Mouse (Mus musculus): ENCODE data around the gene Tmem95. TPM values are rescaled to one million over a fixed set of nuclear protein-coding genes. Genes with fewer than 3 reads are reported as not detected.

Tmem95 gene
- polyA plus RNA-seq, 1 experiment: not detected

GRCm38 (mm10) chr11:69879711-69880110, 1.9 kb upstream of the Tmem95 start:
- H3K4me1 ChIP-seq (ENCODE audit: control insufficient read depth, insufficient read depth, low read length): peaks cover 1% of the 10 kb centered on the region
- H3K27me3 ChIP-seq (ENCODE audit: control insufficient read depth, insufficient read depth, low read length, poor library complexity, severe bottlenecking): no peaks in the 10 kb centered on the region
- H3K27ac ChIP-seq (ENCODE audit: insufficient read depth, low read length): no peak overlapping the region
- no peaks in the 10 kb centered on the region for H3K9me3 ChIP-seq (replicated peaks; ENCODE audit: control insufficient read depth, insufficient read depth, low read length, poor library complexity, severe bottlenecking)
- TF ChIP-seq CTCF (IDR thresholded peaks at IDR 0.05; ENCODE audit: low read depth, low read length) (no peak), POLR2A (IDR thresholded peaks at IDR 0.05; ENCODE audit: insufficient read depth, low read length) (no peak), EP300 (IDR thresholded peaks at IDR 0.05; ENCODE audit: insufficient read depth, low read depth, low read length) (no peak)
- peak overlapping the region; percentile 49 for H3K9ac ChIP-seq (ENCODE audit: low read depth, poor library complexity, severe bottlenecking)
- peak overlapping the region; percentile 8 for H3K4me3 ChIP-seq (ENCODE audit: low read depth, low read length)
- no peaks in the 10 kb centered on the region for H3K36me3 ChIP-seq (ENCODE audit: control insufficient read depth, insufficient read depth, low read length, poor library complexity, severe bottlenecking)

GRCm38 (mm10) chr11:69878952-69879351, 1.1 kb upstream of the Tmem95 start:
- Histone ChIP-seq H3K4me3 (ENCODE audit: low read depth, low read length) (no peak overlapping the region), H3K9me3 (replicated peaks; ENCODE audit: control insufficient read depth, insufficient read depth, low read length, poor library complexity, severe bottlenecking) (no peaks in the 10 kb centered on the region), H3K9ac (ENCODE audit: low read depth, poor library complexity, severe bottlenecking) (peak overlapping the region; percentile 49; the same call in 1 of the 2 replicates), H3K27me3 (ENCODE audit: control insufficient read depth, insufficient read depth, low read length, poor library complexity, severe bottlenecking) (no peaks in the 10 kb centered on the region), H3K27ac (ENCODE audit: insufficient read depth, low read length) (no peak overlapping the region), H3K4me1 (ENCODE audit: control insufficient read depth, insufficient read depth, low read length) (peaks cover 1% of the 10 kb centered on the region), H3K36me3 (ENCODE audit: control insufficient read depth, insufficient read depth, low read length, poor library complexity, severe bottlenecking) (no peaks in the 10 kb centered on the region)
- no peak for TF ChIP-seq CTCF (IDR thresholded peaks at IDR 0.05; ENCODE audit: low read depth, low read length)
- TF ChIP-seq EP300 (IDR thresholded peaks at IDR 0.05; ENCODE audit: insufficient read depth, low read depth, low read length): no peak
- no peak for TF ChIP-seq POLR2A (IDR thresholded peaks at IDR 0.05; ENCODE audit: insufficient read depth, low read length)

- Histone ChIP-seq H3K9me3 (replicated peaks; ENCODE audit: control insufficient read depth, insufficient read depth, low read length, poor library complexity, severe bottlenecking) (no peaks in the 10 kb centered on the region), H3K27me3 (ENCODE audit: control insufficient read depth, insufficient read depth, low read length, poor library complexity, severe bottlenecking) (no peaks in the 10 kb centered on the region), H3K27ac (ENCODE audit: insufficient read depth, low read length) (no peak overlapping the region), H3K4me3 (ENCODE audit: low read depth, low read length) (no peak overlapping the region), H3K9ac (ENCODE audit: low read depth, poor library complexity, severe bottlenecking) (peak overlapping the region; percentile 79; the same call in 1 of the 2 replicates), H3K36me3 (ENCODE audit: control insufficient read depth, insufficient read depth, low read length, poor library complexity, severe bottlenecking) (no peaks in the 10 kb centered on the region), H3K4me1 (ENCODE audit: control insufficient read depth, insufficient read depth, low read length) (peaks cover 1% of the 10 kb centered on the region)
- TF ChIP-seq CTCF (IDR thresholded peaks at IDR 0.05; ENCODE audit: low read depth, low read length): no peak
These were observed 581 bp upstream of the Tmem95 start for GRCm38 (mm10) chr11:69878399-69878798.

GRCm38 (mm10) chr11:69876867-69877266, 951 bp downstream of the Tmem95 start:
- no peaks in the 10 kb centered on the region for H3K36me3 ChIP-seq (ENCODE audit: control insufficient read depth, insufficient read depth, low read length, poor library complexity, severe bottlenecking)
- H3K9me3 ChIP-seq (replicated peaks; ENCODE audit: control insufficient read depth, insufficient read depth, low read length, poor library complexity, severe bottlenecking): no peaks in the 10 kb centered on the region
- TF ChIP-seq POLR2A (IDR thresholded peaks at IDR 0.05; ENCODE audit: insufficient read depth, low read length) (no peak), CTCF (IDR thresholded peaks at IDR 0.05; ENCODE audit: low read depth, low read length) (peak; percentile 85), EP300 (IDR thresholded peaks at IDR 0.05; ENCODE audit: insufficient read depth, low read depth, low read length) (peak; percentile 59; the same call in 1 of the 2 replicates)
- H3K4me1 ChIP-seq (ENCODE audit: control insufficient read depth, insufficient read depth, low read length): peaks cover 1% of the 10 kb centered on the region
- no peaks in the 10 kb centered on the region for H3K27me3 ChIP-seq (ENCODE audit: control insufficient read depth, insufficient read depth, low read length, poor library complexity, severe bottlenecking)
- peak overlapping the region; percentile 81 for H3K27ac ChIP-seq (ENCODE audit: insufficient read depth, low read length)
- H3K4me3 ChIP-seq (ENCODE audit: low read depth, low read length): peak overlapping the region; percentile 32
- peak overlapping the region; percentile 79 for H3K9ac ChIP-seq (ENCODE audit: low read depth, poor library complexity, severe bottlenecking)

GRCm38 (mm10) chr11:69876186-69876585, 1.6 kb downstream of the Tmem95 start:
- Histone ChIP-seq H3K27ac (ENCODE audit: insufficient read depth, low read length) (peak overlapping the region; percentile 29; the same call in 1 of the 2 replicates), H3K9me3 (replicated peaks; ENCODE audit: control insufficient read depth, insufficient read depth, low read length, poor library complexity, severe bottlenecking) (no peaks in the 10 kb centered on the region), H3K4me3 (ENCODE audit: low read depth, low read length) (no peak overlapping the region), H3K9ac (ENCODE audit: low read depth, poor library complexity, severe bottlenecking) (peak overlapping the region; percentile 79; the same call in 1 of the 2 replicates), H3K4me1 (ENCODE audit: control insufficient read depth, insufficient read depth, low read length) (peaks cover 1% of the 10 kb centered on the region), H3K27me3 (ENCODE audit: control insufficient read depth, insufficient read depth, low read length, poor library complexity, severe bottlenecking) (no peaks in the 10 kb centered on the region), H3K36me3 (ENCODE audit: control insufficient read depth, insufficient read depth, low read length, poor library complexity, severe bottlenecking) (no peaks in the 10 kb centered on the region)
- no peak for TF ChIP-seq CTCF (IDR thresholded peaks at IDR 0.05; ENCODE audit: low read depth, low read length)
- TF ChIP-seq POLR2A (IDR thresholded peaks at IDR 0.05; ENCODE audit: insufficient read depth, low read length): no peak
- TF ChIP-seq EP300 (IDR thresholded peaks at IDR 0.05; ENCODE audit: insufficient read depth, low read depth, low read length): no peak

GRCm38 (mm10) chr11:69872451-69872850, 5.4 kb downstream of the Tmem95 start:
- H3K9me3 ChIP-seq (replicated peaks; ENCODE audit: control insufficient read depth, insufficient read depth, low read length, poor library complexity, severe bottlenecking): no peaks in the 10 kb centered on the region
- H3K4me1 ChIP-seq (ENCODE audit: control insufficient read depth, insufficient read depth, low read length): no peaks in the 10 kb centered on the region
- no peaks in the 10 kb centered on the region for H3K27me3 ChIP-seq (ENCODE audit: control insufficient read depth, insufficient read depth, low read length, poor library complexity, severe bottlenecking)
- TF ChIP-seq EP300 (IDR thresholded peaks at IDR 0.05; ENCODE audit: insufficient read depth, low read depth, low read length) (no peak), CTCF (IDR thresholded peaks at IDR 0.05; ENCODE audit: low read depth, low read length) (no peak), POLR2A (IDR thresholded peaks at IDR 0.05; ENCODE audit: insufficient read depth, low read length) (no peak)
- H3K36me3 ChIP-seq (ENCODE audit: control insufficient read depth, insufficient read depth, low read length, poor library complexity, severe bottlenecking): no peaks in the 10 kb centered on the region
- no peak overlapping the region for H3K4me3 ChIP-seq (ENCODE audit: low read depth, low read length)
- no peak overlapping the region for H3K9ac ChIP-seq (ENCODE audit: low read depth, poor library complexity, severe bottlenecking)
- no peak overlapping the region for H3K27ac ChIP-seq (ENCODE audit: insufficient read depth, low read length)

All from ES-Bruce4 (cell line).